Mouse (Mus musculus): ENCODE measurements around the gene Gprc5c. TPM values are rescaled to one million over a fixed set of nuclear protein-coding genes. Genes with fewer than 3 reads are reported as not detected.

Gprc5c gene
- total and polyA plus RNA-seq, 3 experiments, result not detected

- H3K27ac ChIP-seq (ENCODE audit: insufficient read depth, low read depth), result no peak overlapping the region
- peaks cover 3% of the 10 kb centered on the region for H3K27me3 ChIP-seq (replicated peaks)
- H3K79me2 ChIP-seq (replicated peaks; ENCODE audit: control insufficient read depth, extremely low read depth, insufficient read depth, poor library complexity, severe bottlenecking), result no peaks in the 10 kb centered on the region
- no peak overlapping the region for H3K4me2 ChIP-seq (ENCODE audit: insufficient read depth, low read depth, poor library complexity, severe bottlenecking)
- DNase-seq (ENCODE audit: extremely low read depth), result no peak
- dilution Hi-C loops (cut with MboI; ENCODE audit: extremely low pct_ligation_motif_present, extremely low pct_unique_long_range_greater_than_20kb, low sequenced_read_pairs), result no loop called here
- H3K9ac ChIP-seq (ENCODE audit: insufficient read depth, low read depth), result no peak overlapping the region
- no peak overlapping the region for H3K4me3 ChIP-seq (replicated peaks in 1 of 3; ENCODE audit: low read depth in 2 of 3, low read length in 2 of 3, poor library complexity in 1 of 3)
- H3K4me1 ChIP-seq (ENCODE audit: control insufficient read depth in 1 of 2, insufficient read depth in 2 of 2), result peaks cover 1 to 16% of the 10 kb centered on the region in 2 experiments; a peak in 2 of 4 replicates
- in situ Hi-C loops (cut with MboI; ENCODE audit: low pct_ligation_motif_present, low pct_unique_long_range_greater_than_20kb, low sequenced_read_pairs), result no loop called here
- no peaks in the 10 kb centered on the region for H3K36me3 ChIP-seq (replicated peaks in 1 of 2; ENCODE audit: control insufficient read depth in 1 of 2, insufficient read depth in 1 of 2, low read length in 1 of 2)
- TF ChIP-seq E2F4 (IDR thresholded peaks at IDR 0.05; ENCODE audit: insufficient replicate concordance, low read depth, low read length), result no peak
- no peak for TF ChIP-seq GABPA (IDR thresholded peaks at IDR 0.05; ENCODE audit: insufficient replicate concordance, low read depth, low read length)
- no peak for TF ChIP-seq TBP (conservative IDR thresholded peaks at IDR 0.05; ENCODE audit: low read depth, low read length)
- peaks cover 25% of the 10 kb centered on the region for H3K9me3 ChIP-seq (replicated peaks; ENCODE audit: low read length)
Measured at GRCm38 (mm10) chr11:114849572-114849971, 1.4 kb upstream of the Gprc5c start.

- peaks cover 6% of the 10 kb centered on the region for H3K27me3 ChIP-seq (replicated peaks)
- dilution Hi-C loops (cut with MboI; ENCODE audit: extremely low pct_ligation_motif_present, extremely low pct_unique_long_range_greater_than_20kb, low sequenced_read_pairs), result no loop called here
- peaks cover 25% of the 10 kb centered on the region for H3K9me3 ChIP-seq (replicated peaks; ENCODE audit: low read length)
- no peak overlapping the region for H3K4me3 ChIP-seq (replicated peaks in 1 of 3; ENCODE audit: low read depth in 2 of 3, low read length in 2 of 3, poor library complexity in 1 of 3)
- no peak overlapping the region for H3K4me2 ChIP-seq (ENCODE audit: insufficient read depth, low read depth, poor library complexity, severe bottlenecking)
- DNase-seq (ENCODE audit: extremely low read depth), result no peak
- H3K79me2 ChIP-seq (replicated peaks; ENCODE audit: control insufficient read depth, extremely low read depth, insufficient read depth, poor library complexity, severe bottlenecking), result no peaks in the 10 kb centered on the region
- TF ChIP-seq CHD2 (IDR thresholded peaks at IDR 0.05; ENCODE audit: low read length) (no peak), ELF1 (IDR thresholded peaks at IDR 0.05; ENCODE audit: low read depth, low read length) (no peak), MAX (IDR thresholded peaks at IDR 0.05; ENCODE audit: low read length) (no peak), ZC3H11A (IDR thresholded peaks at IDR 0.05; ENCODE audit: low read depth, low read length) (no peak), ETS1 (conservative IDR thresholded peaks at IDR 0.05; ENCODE audit: low read depth, low read length) (no peak), UBTF (IDR thresholded peaks at IDR 0.05; ENCODE audit: low read depth, low read length) (no peak), CHD1 (IDR thresholded peaks at IDR 0.05; ENCODE audit: low read depth, low read length) (no peak)
- H3K9ac ChIP-seq (ENCODE audit: insufficient read depth, low read depth), result no peak overlapping the region
- peaks cover 3 to 21% of the 10 kb centered on the region in 2 experiments; a peak in 2 of 4 replicates for H3K4me1 ChIP-seq (ENCODE audit: control insufficient read depth in 1 of 2, insufficient read depth in 2 of 2)
- H3K27ac ChIP-seq (ENCODE audit: insufficient read depth, low read depth), result no peak overlapping the region
- in situ Hi-C loops (cut with MboI; ENCODE audit: low pct_ligation_motif_present, low pct_unique_long_range_greater_than_20kb, low sequenced_read_pairs), result no loop called here
- no peaks in the 10 kb centered on the region for H3K36me3 ChIP-seq (replicated peaks in 1 of 2; ENCODE audit: control insufficient read depth in 1 of 2, insufficient read depth in 1 of 2, low read length in 1 of 2)
Measured at GRCm38 (mm10) chr11:114850066-114850451, 893 bp upstream of the Gprc5c start.

GRCm38 (mm10) chr11:114851269-114851607 lies 286 bp downstream of the Gprc5c start:
- in situ Hi-C loops (cut with MboI; ENCODE audit: low pct_ligation_motif_present, low pct_unique_long_range_greater_than_20kb, low sequenced_read_pairs), result no loop called here
- H3K9ac ChIP-seq (ENCODE audit: insufficient read depth, low read depth), result no peak overlapping the region

More at GRCm38 (mm10) chr11:114851269-114851607, 286 bp downstream of the Gprc5c start:
- no peak for TF ChIP-seq IRF4 (IDR thresholded peaks at IDR 0.05; ENCODE audit: low read depth, low read length)
- TF ChIP-seq E2F4 (IDR thresholded peaks at IDR 0.05; ENCODE audit: insufficient replicate concordance, low read depth, low read length), result no peak
- TF ChIP-seq ZNF384 (IDR thresholded peaks at IDR 0.05; ENCODE audit: low read depth, low read length), result no peak
- TF ChIP-seq JUN (IDR thresholded peaks at IDR 0.05; ENCODE audit: insufficient read depth, low read depth, low read length), result no peak
- TF ChIP-seq USF2 (conservative IDR thresholded peaks at IDR 0.05; ENCODE audit: low read depth, low read length), result no peak
- TF ChIP-seq PAX5 (IDR thresholded peaks at IDR 0.05; ENCODE audit: low read length), result no peak
- TF ChIP-seq CHD2 (IDR thresholded peaks at IDR 0.05; ENCODE audit: low read length), result no peak
- TF ChIP-seq GABPA (IDR thresholded peaks at IDR 0.05; ENCODE audit: insufficient replicate concordance, low read depth, low read length), result no peak
- no peak for TF ChIP-seq NELFE (IDR thresholded peaks at IDR 0.05; ENCODE audit: low read depth, low read length)
- no peak for TF ChIP-seq MAFK (IDR thresholded peaks at IDR 0.05; ENCODE audit: insufficient replicate concordance, low read length)
- H3K79me2 ChIP-seq (replicated peaks; ENCODE audit: control insufficient read depth, extremely low read depth, insufficient read depth, poor library complexity, severe bottlenecking), result no peaks in the 10 kb centered on the region
- no peaks in the 10 kb centered on the region for H3K36me3 ChIP-seq (replicated peaks in 1 of 2; ENCODE audit: control insufficient read depth in 1 of 2, insufficient read depth in 1 of 2, low read length in 1 of 2)
- H3K4me1 ChIP-seq (ENCODE audit: control insufficient read depth in 1 of 2, insufficient read depth in 2 of 2), result peaks cover 3 to 21% of the 10 kb centered on the region in 2 experiments; a peak in 2 of 4 replicates
- no peak overlapping the region for H3K4me2 ChIP-seq (ENCODE audit: insufficient read depth, low read depth, poor library complexity, severe bottlenecking)
- no peak overlapping the region for H3K4me3 ChIP-seq (replicated peaks in 1 of 3; ENCODE audit: low read depth in 2 of 3, low read length in 2 of 3, poor library complexity in 1 of 3)
- H3K27me3 ChIP-seq (replicated peaks), result peaks cover 6% of the 10 kb centered on the region
- H3K9me3 ChIP-seq (replicated peaks; ENCODE audit: low read length), result peaks cover 25% of the 10 kb centered on the region
- no peak overlapping the region for H3K27ac ChIP-seq (ENCODE audit: insufficient read depth, low read depth)
- no peak for DNase-seq (ENCODE audit: extremely low read depth)
- dilution Hi-C loops (cut with MboI; ENCODE audit: extremely low pct_ligation_motif_present, extremely low pct_unique_long_range_greater_than_20kb, low sequenced_read_pairs), result no loop called here
